Mouse (Mus musculus) brown adipose tissue, adult 24 weeks (tissue): ENCODE measurements around the gene Gpr18. TPM values are rescaled to one million over a fixed set of nuclear protein-coding genes. Genes with fewer than 3 reads are reported as not detected.
A peak's percentile ranks its signal among the peaks of the same experiment; 100 is the strongest.

Source experiments
- H3K27ac ChIP-seq: fragments of 200-500 bp; replicated peaks from 2 replicates; pipeline ENCODE4 v1.5.1; 2012; ENCODE audit warnings: low read depth, mild to moderate bottlenecking, low read length
- H3K4me1 ChIP-seq: fragments of 200-500 bp; 2 replicates; pipeline ENCODE4 v1.6.1; 2012; ENCODE audit warnings: low read length, mixed read lengths; ENCODE audit not compliant: control insufficient read depth, insufficient read depth, insufficient read length
- H3K4me3 ChIP-seq: fragments of 200-500 bp; 2 replicates; pipeline ENCODE4 v1.5.1; 2012; ENCODE audit warnings: low read depth, mild to moderate bottlenecking, low read length, moderate library complexity; ENCODE audit not compliant: insufficient read depth
- polyA plus RNA-seq: library from polyadenylated mRNA; stranded (reverse); fragments of >200 nt; gene quantifications from 2 replicates; pipeline ENCODE4 v1.2.4, GENCODE M21; 2012; ENCODE audit not compliant: missing spikeins, insufficient read depth, insufficient read length

Gpr18 gene
- polyA plus RNA-seq, 1 experiment = not detected

DNA sequence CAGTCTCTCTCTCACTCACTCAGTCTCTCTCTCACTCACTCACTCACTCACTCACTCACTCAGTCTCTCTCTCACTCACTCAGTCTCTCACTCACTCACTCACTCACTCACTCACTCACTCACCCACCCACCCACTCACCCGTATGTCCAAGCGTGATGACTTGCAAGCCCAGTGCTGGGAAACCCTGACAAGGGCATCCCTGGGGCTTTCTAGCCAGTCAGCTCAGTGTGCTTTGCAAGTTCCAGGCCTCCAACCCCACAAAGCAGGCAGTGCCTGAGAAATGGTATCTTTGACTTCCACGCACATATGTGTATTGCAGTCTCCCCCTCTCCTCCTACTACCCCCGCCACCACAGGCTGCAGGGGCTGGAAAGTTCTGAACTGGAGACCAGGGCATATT is 6.4 kb upstream of the Gpr18 start:
- Histone ChIP-seq H3K27ac (no peak overlapping the region), H3K4me3 (no peak overlapping the region), H3K4me1 (peaks cover 4% of the 10 kb centered on the region; the same call in 1 of the 2 replicates)

DNA sequence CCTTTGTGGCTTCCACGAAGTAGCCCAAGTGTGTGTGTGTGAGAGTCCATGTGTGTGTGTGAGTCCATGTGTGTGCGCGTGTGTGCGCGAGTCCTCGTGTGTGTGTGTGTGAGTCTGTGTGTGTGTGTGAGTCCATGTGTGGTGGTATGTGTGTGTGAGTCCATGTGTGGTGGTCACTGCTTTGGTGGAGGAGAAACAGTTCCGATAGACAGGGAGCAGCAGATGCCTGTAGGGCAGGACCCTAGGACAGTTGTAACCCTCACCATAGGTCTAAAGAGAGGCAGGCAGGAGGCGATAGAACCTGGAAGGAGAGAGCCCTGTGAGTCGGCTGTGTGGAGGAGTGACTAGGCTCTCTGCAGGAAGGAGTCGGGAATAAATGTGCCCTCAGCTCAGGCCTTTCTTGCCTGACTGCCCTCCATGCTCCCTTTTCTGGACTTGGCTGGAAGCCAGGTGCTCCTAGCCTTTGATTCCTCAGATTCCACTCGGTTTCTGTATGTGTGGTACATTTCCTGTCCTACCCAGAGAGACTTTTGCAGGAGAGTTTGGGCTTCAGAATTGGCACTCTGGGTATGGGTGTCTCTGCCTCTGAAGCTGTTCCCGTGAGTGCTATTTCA is 5.0 kb upstream of the Gpr18 start:
- Histone ChIP-seq H3K4me3 (no peak overlapping the region), H3K4me1 (peaks cover 4% of the 10 kb centered on the region; the same call in 1 of the 2 replicates), H3K27ac (no peak overlapping the region)

DNA sequence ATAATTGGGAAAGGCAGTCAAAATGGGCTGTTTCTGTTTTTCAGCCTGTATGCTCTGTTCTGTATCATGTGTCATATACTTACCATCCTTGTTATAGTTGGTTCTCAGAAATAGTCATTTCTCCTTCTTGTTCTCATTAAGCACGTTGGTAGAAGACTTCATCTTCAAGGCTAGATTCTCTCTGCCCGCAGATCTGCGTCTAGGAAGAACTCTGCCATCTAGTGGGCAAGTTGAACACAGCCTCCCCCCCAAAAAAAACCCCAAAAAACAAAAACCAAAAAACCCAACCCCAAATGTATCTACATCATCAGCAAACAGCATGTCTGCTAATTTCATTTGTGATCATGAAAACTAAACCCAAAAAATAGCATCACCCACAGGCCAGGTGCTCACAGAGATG is 4.2 kb upstream of the Gpr18 start:
- Histone ChIP-seq H3K27ac (no peak overlapping the region), H3K4me3 (no peak overlapping the region), H3K4me1 (peaks cover under 1% of the 10 kb centered on the region; the same call in 1 of the 2 replicates)

DNA sequence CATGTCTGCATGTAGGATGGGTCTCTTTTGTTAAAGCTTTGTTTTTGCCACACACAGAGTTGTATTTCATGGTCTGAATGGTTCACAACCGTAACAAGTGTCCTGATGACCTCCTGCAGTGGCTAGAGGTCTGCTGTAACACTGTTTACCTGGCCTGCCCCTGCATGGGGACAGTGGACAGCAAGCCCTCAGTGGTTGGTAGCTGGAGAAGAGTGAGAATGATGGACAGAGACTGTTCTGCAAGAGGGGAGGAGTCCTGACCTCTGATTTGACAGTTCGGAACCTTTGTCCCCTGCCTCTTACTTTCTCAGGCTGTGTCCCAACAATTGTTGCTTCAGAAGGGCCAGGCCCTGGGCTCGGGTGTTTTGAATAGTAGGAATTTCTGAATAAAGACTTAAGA is 2.7 kb upstream of the Gpr18 start:
- Histone ChIP-seq H3K4me1 (no peaks in the 10 kb centered on the region; the same call in 1 of the 2 replicates), H3K4me3 (no peak overlapping the region), H3K27ac (no peak overlapping the region)

DNA sequence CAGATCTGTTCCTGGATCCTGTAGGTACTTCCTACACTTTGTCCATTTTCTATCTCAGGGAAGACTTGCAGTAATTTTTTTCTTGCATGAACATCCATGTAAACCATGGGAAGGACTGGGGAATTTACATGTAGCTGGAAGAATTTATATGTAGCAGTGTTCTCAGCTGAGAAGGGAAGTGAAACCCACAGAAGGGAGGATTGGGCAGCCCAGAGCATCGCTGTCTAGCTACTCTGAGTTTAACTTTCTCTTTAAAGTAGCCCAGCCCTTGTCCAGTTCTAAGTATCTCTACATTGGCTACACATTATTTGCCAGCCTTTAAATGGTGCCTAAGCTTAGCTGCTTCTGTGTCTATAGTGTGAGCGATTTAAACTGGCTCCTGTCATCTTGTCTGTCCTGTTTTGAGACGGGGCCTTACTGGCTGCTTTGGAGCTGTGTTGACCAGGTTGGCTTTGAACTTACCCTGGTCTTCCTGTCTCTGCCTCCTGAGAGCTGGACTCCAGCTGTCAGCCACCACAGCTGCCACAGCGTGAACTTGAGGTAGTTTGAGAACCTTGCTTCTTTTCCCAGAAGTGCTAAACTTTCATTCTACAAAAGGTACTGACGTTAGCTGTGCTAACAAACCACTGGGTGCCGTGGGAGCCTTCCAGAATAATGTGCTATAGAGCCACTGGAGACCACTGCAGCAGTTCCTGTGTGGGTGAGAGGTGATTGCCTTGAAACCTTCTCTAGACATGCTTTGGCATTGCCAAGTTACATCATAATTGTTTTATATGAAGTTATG is 922 bp upstream of the Gpr18 start:
- H3K27ac ChIP-seq = 0 out of 2 replicates have a peak overlapping the region, but pooled peaks have one; percentile 25
- H3K4me3 ChIP-seq = no peak overlapping the region
- no peaks in the 10 kb centered on the region; the same call in 1 of the 2 replicates for H3K4me1 ChIP-seq

DNA sequence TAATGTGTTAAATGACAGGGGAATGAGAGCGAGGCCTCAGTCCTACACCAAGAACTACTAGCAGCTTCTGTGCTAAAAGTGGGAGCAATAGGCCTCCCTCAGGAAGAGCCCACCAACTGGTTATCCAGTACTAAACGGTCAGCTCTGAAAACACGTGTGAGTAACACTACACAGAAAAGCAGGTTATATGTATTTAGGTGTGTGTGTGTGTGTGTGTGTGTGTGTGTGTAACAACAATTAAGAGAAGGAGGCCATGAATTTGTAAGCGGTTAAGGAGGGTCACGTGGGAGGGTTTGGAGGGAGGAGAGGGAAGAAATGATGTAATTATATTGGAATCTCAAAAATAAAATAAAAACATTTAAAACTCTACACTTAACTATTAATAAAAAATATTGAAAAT is 438 bp downstream of the Gpr18 start:
- H3K4me1 ChIP-seq = no peaks in the 10 kb centered on the region; the same call in 1 of the 2 replicates

DNA sequence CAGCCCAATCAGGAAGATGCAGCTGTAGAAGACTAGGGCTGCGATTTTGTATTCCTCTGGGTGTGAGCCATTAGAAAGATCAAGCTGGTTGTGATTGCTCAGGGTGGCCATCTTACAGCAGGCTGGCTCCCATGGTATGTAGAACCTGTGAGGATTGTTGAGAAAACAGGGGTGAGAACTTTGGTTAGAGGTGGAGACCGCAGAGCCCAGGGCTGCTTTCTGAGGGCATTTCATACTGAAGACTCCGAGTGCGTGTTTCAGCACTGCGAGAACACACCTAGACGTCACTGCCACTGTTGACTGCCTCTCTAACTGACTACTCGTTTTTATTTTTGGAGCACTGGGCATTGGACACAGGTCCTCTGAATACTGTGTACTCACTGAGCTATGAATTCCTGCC is 3.1 kb downstream of the Gpr18 start:
- Histone ChIP-seq H3K27ac (no peak overlapping the region), H3K4me3 (no peak overlapping the region), H3K4me1 (no peaks in the 10 kb centered on the region; the same call in 1 of the 2 replicates)

More for the DNA sequence above, 438 bp downstream of the Gpr18 start:
- H3K27ac ChIP-seq = no peak overlapping the region
- H3K4me3 ChIP-seq = no peak overlapping the region

DNA sequence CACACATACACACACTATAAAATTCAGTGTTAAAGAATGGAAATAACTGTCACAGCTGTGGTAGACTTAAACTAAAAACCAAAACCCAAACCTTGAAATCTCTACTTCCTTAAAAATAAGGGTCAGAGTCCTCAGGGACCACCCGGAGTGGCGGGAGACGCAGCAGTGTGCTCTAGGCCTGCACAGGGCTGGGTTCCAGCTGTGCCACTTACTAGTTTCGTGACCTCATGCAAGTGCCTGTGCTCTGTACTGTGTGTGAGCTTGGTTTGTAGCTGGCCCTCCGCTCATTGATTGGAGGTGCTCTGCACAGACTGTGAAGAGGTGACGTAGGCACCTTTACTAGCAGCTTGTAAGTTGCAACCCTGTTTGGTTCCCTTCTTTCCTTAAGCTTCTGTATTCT is 5.7 kb downstream of the Gpr18 start:
- H3K27ac ChIP-seq = no peak overlapping the region
- H3K4me1 ChIP-seq = no peaks in the 10 kb centered on the region
- no peak overlapping the region for H3K4me3 ChIP-seq

DNA sequence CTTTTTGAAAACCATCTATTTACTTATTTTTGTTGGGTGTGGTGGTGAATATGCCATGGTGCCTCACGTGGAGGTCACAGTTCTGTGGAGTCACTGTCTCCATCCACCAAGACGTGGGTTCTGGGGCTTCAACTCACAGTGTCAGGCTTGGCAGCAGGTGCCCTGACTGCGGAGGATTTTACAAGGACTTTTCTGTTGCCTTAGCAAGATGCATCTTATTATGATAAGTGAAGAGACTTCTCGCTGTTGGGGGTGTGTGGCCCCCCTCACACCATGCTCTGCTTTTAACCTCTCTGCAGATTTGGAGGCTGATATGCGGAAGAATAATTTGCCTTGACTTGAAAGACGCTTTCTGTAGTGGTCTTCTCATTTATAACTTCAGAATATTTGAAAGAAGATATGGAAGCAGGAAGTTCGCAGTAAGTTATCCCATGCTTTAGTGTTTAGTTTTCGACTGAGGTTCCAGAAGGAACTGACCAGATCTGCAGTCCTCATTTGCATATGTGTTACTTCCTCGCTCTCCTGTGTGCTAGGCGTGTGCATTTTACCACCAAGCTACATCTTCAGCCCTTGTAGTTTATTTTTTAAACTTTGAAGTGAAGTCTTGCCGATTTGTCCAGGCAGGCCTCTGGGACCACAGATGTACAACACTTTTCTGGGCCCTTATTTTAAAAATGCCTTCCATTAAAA is 8.4 kb downstream of the Gpr18 start:
- no peak overlapping the region for H3K4me3 ChIP-seq
- H3K27ac ChIP-seq = no peak overlapping the region
- H3K4me1 ChIP-seq = peaks cover 3% of the 10 kb centered on the region; the same call in 1 of the 2 replicates

DNA sequence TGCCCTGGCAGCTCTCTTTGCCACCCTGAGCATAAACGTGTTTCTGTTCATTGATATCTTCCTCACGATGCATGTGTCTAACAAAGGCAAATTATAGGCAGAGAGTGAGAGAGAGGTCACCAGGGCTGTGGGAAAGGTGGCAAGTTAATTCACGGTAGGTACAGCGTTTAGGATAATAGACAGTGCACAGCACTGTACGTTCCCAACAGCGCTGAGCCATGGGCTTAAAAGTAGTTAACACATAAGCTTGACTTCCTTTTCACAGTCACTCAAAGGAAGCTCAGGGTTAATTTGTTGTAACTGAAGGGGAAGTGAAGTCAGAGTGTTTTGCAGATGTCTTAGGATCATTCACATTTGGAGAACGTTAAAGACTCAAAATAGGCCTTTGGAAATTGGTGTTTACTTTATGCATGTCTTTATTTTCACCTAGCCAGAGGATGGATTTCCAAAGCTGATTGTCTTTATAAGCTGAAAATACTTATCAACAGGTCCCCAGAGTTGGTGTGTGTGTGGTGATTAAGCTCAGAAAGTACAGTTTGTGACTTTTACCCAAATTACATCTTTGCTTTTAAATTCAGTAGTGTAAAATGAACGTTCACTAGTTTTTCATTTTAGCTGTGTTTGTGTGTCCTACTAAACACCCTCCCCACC is 9.1 kb downstream of the Gpr18 start:
- Histone ChIP-seq H3K4me3 (no peak overlapping the region), H3K27ac (no peak overlapping the region), H3K4me1 (peaks cover 3% of the 10 kb centered on the region)

DNA sequence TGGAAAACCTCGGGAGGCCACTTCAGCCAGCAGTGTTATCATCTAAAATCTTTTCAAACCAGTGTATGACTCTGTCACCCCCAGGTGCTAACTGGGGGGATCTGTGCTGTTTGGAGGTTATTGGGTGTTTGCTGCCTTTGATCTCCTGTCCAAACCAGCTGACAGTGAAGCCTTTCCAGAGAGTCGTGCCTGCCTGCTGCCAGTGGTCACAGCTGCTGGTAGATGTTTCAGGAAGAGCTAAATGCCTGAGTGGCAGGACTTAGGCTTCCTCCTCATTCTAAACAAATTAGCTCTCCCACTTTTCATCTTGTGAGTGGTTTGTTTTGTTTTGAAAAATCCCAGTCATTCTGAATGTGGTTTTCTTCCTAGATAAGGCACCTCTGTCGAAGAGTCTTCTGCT is 10.8 kb downstream of the Gpr18 start:
- H3K4me1 ChIP-seq = peaks cover 3% of the 10 kb centered on the region
- H3K27ac ChIP-seq = no peak overlapping the region
- no peak overlapping the region for H3K4me3 ChIP-seq

DNA sequence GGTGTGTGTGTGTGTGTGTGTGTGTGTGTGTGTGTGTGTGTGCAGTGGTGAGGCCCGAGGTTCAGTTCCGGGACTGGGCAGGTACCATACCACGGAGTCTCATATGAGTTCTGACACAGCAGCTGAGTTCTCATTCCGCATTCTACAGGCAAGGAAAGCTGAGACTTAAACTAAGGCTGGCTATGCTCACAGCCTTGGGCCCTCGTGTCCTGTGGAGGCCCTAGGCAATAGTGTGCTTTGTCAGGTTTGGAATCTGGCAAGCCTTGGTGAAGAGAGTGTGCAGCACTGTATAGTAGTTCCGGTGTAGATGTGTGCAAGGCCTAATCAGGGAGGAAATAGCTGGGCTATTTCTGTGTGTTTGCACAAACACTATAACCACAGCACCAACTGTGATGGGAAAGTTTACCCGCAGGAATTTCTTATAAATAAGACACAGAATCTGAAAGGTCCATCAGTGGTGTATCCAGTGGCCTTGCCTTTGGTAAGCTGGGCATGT is 12.2 kb downstream of the Gpr18 start:
- Histone ChIP-seq H3K4me3 (no peak overlapping the region), H3K4me1 (peaks cover 3% of the 10 kb centered on the region), H3K27ac (no peak overlapping the region)

DNA sequence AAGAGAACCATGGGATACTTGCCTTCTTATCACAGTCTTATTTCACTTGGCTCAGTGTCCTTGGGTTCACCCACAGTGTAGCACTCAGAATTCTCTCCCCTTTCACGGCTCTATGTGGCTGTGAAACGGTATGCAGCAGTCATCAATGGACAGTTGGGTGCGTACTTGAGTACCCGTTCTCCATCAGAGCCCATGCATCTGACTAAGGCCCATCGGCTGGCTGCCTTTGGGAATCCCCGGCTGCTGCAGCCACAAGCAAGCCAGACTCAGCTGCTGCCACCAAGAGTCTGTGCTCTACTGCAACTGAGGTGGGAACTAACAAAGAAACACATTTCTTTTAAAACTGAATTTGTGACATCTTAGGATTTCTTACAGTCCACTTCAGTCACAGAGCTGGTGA is 14.1 kb downstream of the Gpr18 start:
- no peak overlapping the region for H3K4me3 ChIP-seq
- H3K4me1 ChIP-seq = peaks cover 3% of the 10 kb centered on the region
- no peak overlapping the region for H3K27ac ChIP-seq

DNA sequence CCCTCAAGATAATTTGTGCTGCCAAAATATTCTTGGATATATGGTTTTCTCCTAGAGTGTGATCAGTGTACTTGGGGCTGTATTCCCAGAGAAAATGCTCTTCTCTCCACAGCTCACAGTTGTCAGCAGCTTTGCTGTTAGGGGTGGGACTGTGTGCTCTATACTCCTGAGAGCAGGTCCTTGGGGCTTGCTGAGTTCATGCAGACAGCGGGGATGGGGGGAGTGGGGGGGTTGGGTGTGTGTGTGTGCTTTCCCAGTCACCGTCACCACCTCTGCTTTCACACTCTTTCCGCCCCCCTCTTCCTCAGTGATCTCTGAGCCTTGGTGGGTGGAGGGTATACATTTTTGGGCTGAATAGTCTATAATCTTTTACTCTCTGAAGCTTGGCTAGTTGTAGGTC is 16.5 kb downstream of the Gpr18 start:
- no peak overlapping the region for H3K4me3 ChIP-seq
- no peak overlapping the region for H3K27ac ChIP-seq

DNA sequence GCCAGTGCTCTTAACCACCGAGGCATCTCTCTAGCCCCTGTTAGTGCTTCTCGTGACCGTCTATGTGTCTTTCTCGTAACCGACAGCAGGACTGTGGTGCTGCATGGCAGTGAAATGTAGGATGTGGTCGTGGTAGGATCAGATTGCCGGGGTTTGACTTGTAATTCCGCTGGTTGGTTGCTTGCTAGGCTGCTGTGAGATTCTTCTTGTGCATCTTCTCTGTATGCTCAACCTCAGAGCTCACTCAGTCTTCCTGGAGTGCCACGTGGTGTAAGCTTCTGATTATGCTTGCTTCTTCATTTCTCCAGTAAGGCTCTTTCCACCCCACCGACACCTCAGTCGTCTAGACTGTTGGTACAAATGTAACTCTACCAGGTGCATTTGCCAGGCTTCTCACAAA is 17.1 kb downstream of the Gpr18 start:
- no peak overlapping the region for H3K27ac ChIP-seq
- H3K4me1 ChIP-seq = peaks cover 3% of the 10 kb centered on the region
- no peak overlapping the region for H3K4me3 ChIP-seq

More for the DNA sequence above, 16.5 kb downstream of the Gpr18 start:
- H3K4me1 ChIP-seq = peaks cover 3% of the 10 kb centered on the region
